Mouse (Mus musculus): ENCODE data around the gene Ppef2. TPM values are rescaled to one million over a fixed set of nuclear protein-coding genes. Genes with fewer than 3 reads are reported as not detected.
"Not testable (repeated sequence)": the region's sequence is repeated elsewhere in the genome, so short reads cannot be mapped to it uniquely, and the experiment has no call there.

Gene Ppef2
- polyA plus RNA-seq, 1 experiment from 2014 or later: 0.67 TPM

GRCm38 (mm10) chr5:92205706-92206105 lies 50.4 kb downstream of the Ppef2 start:
- Histone ChIP-seq H3K27me3 (no peaks in the 10 kb centered on the region), H3K9me3 (no peaks in the 10 kb centered on the region), H3K9ac (no peak overlapping the region), H3K4me2 (no peak overlapping the region), H3K27ac (replicated peaks) (no peak overlapping the region), H3K36me3 (peaks cover 54% of the 10 kb centered on the region), H3K4me1 (replicated peaks) (no peaks in the 10 kb centered on the region), H3K4me3 (no peak overlapping the region)
- ATAC-seq (ENCODE audit: low read depth): no peak
- 98% methylated on average over 5 of the region's 5 CpGs for WGBS

GRCm38 (mm10) chr5:92205184-92205583 lies 50.9 kb downstream of the Ppef2 start:
- H3K9me3 ChIP-seq: no peaks in the 10 kb centered on the region
- peaks cover 58% of the 10 kb centered on the region for H3K36me3 ChIP-seq
- no peak overlapping the region for H3K27ac ChIP-seq (replicated peaks)
- 89% methylated on average over 7 of the region's 7 CpGs for WGBS
- no peak overlapping the region for H3K9ac ChIP-seq
- ATAC-seq (ENCODE audit: low read depth): no peak
- no peaks in the 10 kb centered on the region for H3K4me1 ChIP-seq (replicated peaks)
- H3K4me2 ChIP-seq: no peak overlapping the region
- no peaks in the 10 kb centered on the region for H3K27me3 ChIP-seq
- H3K4me3 ChIP-seq: no peak overlapping the region

GRCm38 (mm10) chr5:92204162-92205036 lies 51.7 kb downstream of the Ppef2 start:
- 96% methylated on average over 6 of the region's 6 CpGs for WGBS
- Histone ChIP-seq H3K9me3 (no peaks in the 10 kb centered on the region), H3K4me2 (no peak overlapping the region), H3K27ac (replicated peaks) (no peak overlapping the region), H3K27me3 (no peaks in the 10 kb centered on the region), H3K36me3 (peaks cover 66% of the 10 kb centered on the region), H3K9ac (no peak overlapping the region), H3K4me3 (no peak overlapping the region), H3K4me1 (replicated peaks) (no peaks in the 10 kb centered on the region)
- ATAC-seq (ENCODE audit: low read depth): no peak

GRCm38 (mm10) chr5:92198266-92198665 lies 57.8 kb downstream of the Ppef2 start:
- Histone ChIP-seq H3K9ac (no peak overlapping the region), H3K36me3 (peaks cover 80% of the 10 kb centered on the region), H3K9me3 (no peaks in the 10 kb centered on the region), H3K4me2 (no peak overlapping the region), H3K4me3 (no peak overlapping the region), H3K27ac (replicated peaks) (no peak overlapping the region), H3K27me3 (no peaks in the 10 kb centered on the region), H3K4me1 (replicated peaks) (peaks cover 21% of the 10 kb centered on the region)
- no peak for ATAC-seq (ENCODE audit: low read depth)
- WGBS: 72% methylated on average over 8 of the region's 8 CpGs

GRCm38 (mm10) chr5:92196895-92197811 lies 58.9 kb downstream of the Ppef2 start:
- Histone ChIP-seq H3K9ac (0 out of 2 replicates have a peak overlapping the region, but pooled peaks have one; percentile 13), H3K9me3 (no peaks in the 10 kb centered on the region), H3K4me1 (replicated peaks) (peaks cover 21% of the 10 kb centered on the region), H3K36me3 (peaks cover 82% of the 10 kb centered on the region), H3K27ac (replicated peaks) (peak overlapping the region; percentile 78), H3K4me3 (no peak overlapping the region), H3K27me3 (no peaks in the 10 kb centered on the region), H3K4me2 (no peak overlapping the region)
- ATAC-seq (ENCODE audit: low read depth): peak; percentile 77
- 59% methylated on average over 15 of the region's 15 CpGs for WGBS

- Histone ChIP-seq H3K36me3 (peaks cover 70% of the 10 kb centered on the region), H3K4me1 (replicated peaks) (peaks cover 21% of the 10 kb centered on the region)
- H3K9me3 ChIP-seq; H3K4me3 ChIP-seq; H3K27me3 ChIP-seq; H3K27ac ChIP-seq (replicated peaks); ATAC-seq (ENCODE audit: low read depth); H3K4me2 ChIP-seq; H3K9ac ChIP-seq: not testable (repeated sequence)
- 56% methylated on average over 2 of the region's 2 CpGs for WGBS
Measured at GRCm38 (mm10) chr5:92195716-92196115, 60.4 kb downstream of the Ppef2 start.

- H3K27ac ChIP-seq (replicated peaks): no peak overlapping the region
- no peaks in the 10 kb centered on the region for H3K4me1 ChIP-seq (replicated peaks)
- H3K9ac ChIP-seq: no peak overlapping the region
- no peak overlapping the region for H3K4me2 ChIP-seq
- H3K36me3 ChIP-seq: peaks cover 72% of the 10 kb centered on the region
- H3K9me3 ChIP-seq: 0 out of 2 replicates have a peak, but pooled peaks cover 5% of the 10 kb centered on the region
- no peak for ATAC-seq (ENCODE audit: low read depth)
- no peaks in the 10 kb centered on the region for H3K27me3 ChIP-seq
- WGBS: 97% methylated on average over 7 of the region's 7 CpGs
- H3K4me3 ChIP-seq: no peak overlapping the region
Measured at GRCm38 (mm10) chr5:92188881-92189483, 67.1 kb downstream of the Ppef2 start.

GRCm38 (mm10) chr5:92183071-92183830 lies 72.8 kb downstream of the Ppef2 start:
- Histone ChIP-seq H3K27ac (replicated peaks) (no peak overlapping the region), H3K9me3 (no peaks in the 10 kb centered on the region), H3K4me3 (no peak overlapping the region), H3K4me2 (no peak overlapping the region), H3K27me3 (no peaks in the 10 kb centered on the region), H3K4me1 (replicated peaks) (no peaks in the 10 kb centered on the region), H3K36me3 (peaks cover 76% of the 10 kb centered on the region), H3K9ac (no peak overlapping the region)
- no peak for ATAC-seq (ENCODE audit: low read depth)
- WGBS: 91% methylated on average over 8 of the region's 8 CpGs

Other genes with a start within 250 kb of the Ppef2 start
- 4.8 and 5.2 TPM in 2 replicates for gene Cdkl2, start 212.4 kb downstream of the Ppef2 start, polyA plus RNA-seq (2015; fragmentation: Nextera tagmentation; extraction: Ambion mirVana)
- 380 and 403 TPM in 2 replicates for gene G3bp2, start 172.6 kb downstream of the Ppef2 start, polyA plus RNA-seq (2015; fragmentation: Nextera tagmentation; extraction: Ambion mirVana)
- 45.7 and 49.3 TPM in 2 replicates for gene Uso1, start 118.3 kb downstream of the Ppef2 start, polyA plus RNA-seq (2015; fragmentation: Nextera tagmentation; extraction: Ambion mirVana)
- not detected in 2 replicates for gene U90926, start 40.9 kb downstream of the Ppef2 start, polyA plus RNA-seq (2015; fragmentation: Nextera tagmentation; extraction: Ambion mirVana)
- 14.3 and 14.6 TPM in 2 replicates for gene Naaa, start 21.9 kb upstream of the Ppef2 start, polyA plus RNA-seq (2015; fragmentation: Nextera tagmentation; extraction: Ambion mirVana)
- 26.1 and 28.2 TPM in 2 replicates for gene Sdad1, start 54.2 kb upstream of the Ppef2 start, polyA plus RNA-seq (2015; fragmentation: Nextera tagmentation; extraction: Ambion mirVana)
- gene Cxcl9, start 71.8 kb upstream of the Ppef2 start, polyA plus RNA-seq (2015; fragmentation: Nextera tagmentation; extraction: Ambion mirVana): not detected in 2 replicates
- 12.4 and 13.1 TPM in 2 replicates for gene Art3, start 75.5 kb upstream of the Ppef2 start, polyA plus RNA-seq (2015; fragmentation: Nextera tagmentation; extraction: Ambion mirVana)
- 1.0 TPM in 1 of 2 replicates, not detected in the other for gene Cxcl10, start 92.6 kb upstream of the Ppef2 start, polyA plus RNA-seq (2015; fragmentation: Nextera tagmentation; extraction: Ambion mirVana)
- gene Nup54, start 178.9 kb upstream of the Ppef2 start, polyA plus RNA-seq (2015; fragmentation: Nextera tagmentation; extraction: Ambion mirVana): 43.7 and 50.4 TPM in 2 replicates

All from neural tube, embryonic 13.5 days (tissue).